ENCODE assay signal across 8 mouse cellular contexts in the genomic region with DNA sequence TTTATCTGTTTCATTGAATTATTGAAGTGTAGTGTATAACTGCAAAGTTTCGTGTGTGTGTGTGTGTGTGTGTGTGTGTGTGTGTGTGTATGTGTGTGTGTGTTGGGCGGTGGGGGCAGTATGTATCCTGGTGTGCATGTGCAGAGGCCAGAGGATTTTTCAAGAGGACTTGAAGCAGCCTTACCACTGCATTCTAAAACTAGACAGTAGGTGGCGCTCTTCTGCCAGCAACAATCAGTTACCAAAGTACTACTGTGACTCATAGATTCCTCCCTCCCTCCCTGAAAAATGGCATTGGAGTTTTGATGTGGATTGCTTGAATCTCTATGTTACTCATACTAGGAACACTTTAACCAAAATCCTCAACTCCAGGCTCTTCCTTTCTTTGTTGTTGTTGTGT. TPM values are rescaled to one million over a fixed set of nuclear protein-coding genes. Genes with fewer than 3 reads are reported as not detected.
DNase-seq lines count a peak whose midpoint lies in the region; ATAC-seq and TF ChIP-seq lines count a peak whose summit lies in the region.

No protein-coding gene starts in this region.

- H3K4me3 ChIP-seq in CH12.LX (replicated peaks in 1 of 3; ENCODE audit: low read depth in 2 of 3, low read length in 2 of 3, poor library complexity in 1 of 3) = no peak overlapping the region
- no peak overlapping the region for H3K4me3 ChIP-seq in embryonic facial prominence, embryonic 10.5 days
- H3K4me3 ChIP-seq in heart, embryonic 12.5 days = no peak overlapping the region
- H3K4me3 ChIP-seq in liver, embryonic 14.5 days (ENCODE audit: insufficient read depth in 1 of 2, low read depth in 2 of 2, low read length in 2 of 2) = no peak overlapping the region

- peaks cover 40 to 62% of the 10 kb centered on the region in 2 experiments for H3K36me3 ChIP-seq in CH12.LX (replicated peaks in 1 of 2; ENCODE audit: control insufficient read depth in 1 of 2, insufficient read depth in 1 of 2, low read length in 1 of 2)
- peaks cover 68% of the 10 kb centered on the region for H3K36me3 ChIP-seq in embryonic facial prominence, embryonic 10.5 days (replicated peaks)
- peaks cover 52% of the 10 kb centered on the region for H3K36me3 ChIP-seq in heart, embryonic 12.5 days
- peaks cover 22% of the 10 kb centered on the region for H3K36me3 ChIP-seq in liver, embryonic 14.5 days (replicated peaks; ENCODE audit: control insufficient read depth, insufficient read depth, low read depth)

- in situ Hi-C loops in CH12.LX (cut with MboI; ENCODE audit: low pct_ligation_motif_present, low pct_unique_long_range_greater_than_20kb, low sequenced_read_pairs) = no loop called here

- ATAC-seq in heart, embryonic 12.5 days (ENCODE audit: insufficient number of reproducible peaks, low FRiP score) = 0 out of 2 replicates have a peak, but pooled peaks have one; percentile 55
- peak; percentile 59 for ATAC-seq in liver, embryonic 14.5 days (ENCODE audit: insufficient read depth)

- no peak for TF ChIP-seq POLR2A in CH12.LX (IDR thresholded peaks at IDR 0.05; ENCODE audit: low read depth, low read length)

- dilution Hi-C loops in CH12.LX (cut with MboI; ENCODE audit: extremely low pct_ligation_motif_present, extremely low pct_unique_long_range_greater_than_20kb, low sequenced_read_pairs) = no loop called here

- 24% methylated on average over 3 of the region's 3 CpGs for WGBS in embryonic facial prominence, embryonic 10.5 days
- WGBS in heart, embryonic 12.5 days = 16% methylated on average over 3 of the region's 3 CpGs
- 10% methylated on average over 3 of the region's 3 CpGs for WGBS in liver, embryonic 14.5 days (ENCODE audit: insufficient replicate concordance)

- TF ChIP-seq EP300 in CH12.LX (IDR thresholded peaks at IDR 0.05; ENCODE audit: low read length) = peak; percentile 50; the same call in 1 of the 2 replicates
- no peak for TF ChIP-seq EP300 in liver, embryonic 14.5 days (IDR thresholded peaks at IDR 0.05; ENCODE audit: low read depth)

- H3K4me2 ChIP-seq in CH12.LX (ENCODE audit: insufficient read depth, low read depth, poor library complexity, severe bottlenecking) = no peak overlapping the region
- H3K4me2 ChIP-seq in heart, embryonic 12.5 days = no peak overlapping the region
- H3K4me2 ChIP-seq in liver, embryonic 14.5 days (ENCODE audit: low read depth) = no peak overlapping the region

- TF ChIP-seq CTCF in CH12.LX (conservative IDR thresholded peaks at IDR 0.05 in 1 of 2, IDR thresholded peaks at IDR 0.05 in 1 of 2; ENCODE audit: low read depth in 2 of 2, low read length in 2 of 2) = peak; percentile 97 to 98
- peak; percentile 92 for TF ChIP-seq CTCF in liver, embryonic 14.5 days (IDR thresholded peaks at IDR 0.05; ENCODE audit: low read depth)

- H3K4me1 ChIP-seq in CH12.LX (ENCODE audit: control insufficient read depth in 1 of 2, insufficient read depth in 2 of 2) = peaks cover 0 to 31% of the 10 kb centered on the region in 2 experiments; a peak in 3 of 4 replicates
- 0 out of 2 replicates have a peak, but pooled peaks cover 2% of the 10 kb centered on the region for H3K4me1 ChIP-seq in embryonic facial prominence, embryonic 10.5 days
- no peaks in the 10 kb centered on the region for H3K4me1 ChIP-seq in heart, embryonic 12.5 days (replicated peaks)
- no peaks in the 10 kb centered on the region for H3K4me1 ChIP-seq in liver, embryonic 14.5 days (replicated peaks; ENCODE audit: control insufficient read depth in 2 of 2, insufficient read depth in 2 of 2, low read length in 1 of 2)

- H3K79me2 ChIP-seq in CH12.LX (replicated peaks; ENCODE audit: control insufficient read depth, extremely low read depth, insufficient read depth, poor library complexity, severe bottlenecking) = no peaks in the 10 kb centered on the region

- no peaks in the 10 kb centered on the region for H3K9me3 ChIP-seq in CH12.LX (replicated peaks; ENCODE audit: low read length)
- no peaks in the 10 kb centered on the region for H3K9me3 ChIP-seq in embryonic facial prominence, embryonic 10.5 days
- no peaks in the 10 kb centered on the region for H3K9me3 ChIP-seq in heart, embryonic 12.5 days (replicated peaks)
- no peaks in the 10 kb centered on the region for H3K9me3 ChIP-seq in liver, embryonic 14.5 days (ENCODE audit: control insufficient read depth, low read length)

- no peak overlapping the region for H3K9ac ChIP-seq in CH12.LX (ENCODE audit: insufficient read depth, low read depth)
- H3K9ac ChIP-seq in heart, embryonic 12.5 days = no peak overlapping the region
- H3K9ac ChIP-seq in liver, embryonic 14.5 days (replicated peaks) = no peak overlapping the region

- TF ChIP-seq RAD21 in CH12.LX (IDR thresholded peaks at IDR 0.05; ENCODE audit: low read depth, low read length) = peak; percentile 99

- H3K27me3 ChIP-seq in CH12.LX (replicated peaks) = no peaks in the 10 kb centered on the region
- no peaks in the 10 kb centered on the region for H3K27me3 ChIP-seq in embryonic facial prominence, embryonic 10.5 days (replicated peaks; ENCODE audit: low read depth, poor library complexity, severe bottlenecking)
- no peaks in the 10 kb centered on the region for H3K27me3 ChIP-seq in heart, embryonic 12.5 days (replicated peaks)
- no peaks in the 10 kb centered on the region for H3K27me3 ChIP-seq in liver, embryonic 14.5 days (ENCODE audit: control insufficient read depth, insufficient read depth, low read length)

- DNase-seq in CH12.LX (ENCODE audit: extremely low read depth) = peak; percentile 96
- peak; percentile 81 for DNase-seq in adrenal gland, postnatal 14 days
- DNase-seq in embryonic facial prominence, embryonic 10.5 days (ENCODE audit: low spot score) = peak; percentile 72
- DNase-seq in kidney, postnatal 25 days = peak; percentile 78 to 87
- peak; percentile 80 to 82 (median 80) for DNase-seq in liver, embryonic 14.5 days (ENCODE audit: low read depth in 3 of 3, low spot score in 3 of 3)
- DNase-seq in ovary, postnatal 36 days (ENCODE audit: low spot score) = peak; percentile 24
- DNase-seq in thymus, postnatal 10 days (ENCODE audit: low spot score in 2 of 2) = peak; percentile 59 to 81

- no peak overlapping the region for H3K27ac ChIP-seq in CH12.LX (ENCODE audit: insufficient read depth, low read depth)
- no peak overlapping the region for H3K27ac ChIP-seq in embryonic facial prominence, embryonic 10.5 days (replicated peaks)
- no peak overlapping the region for H3K27ac ChIP-seq in heart, embryonic 12.5 days (ENCODE audit: poor library complexity, severe bottlenecking)
- no peak overlapping the region for H3K27ac ChIP-seq in liver, embryonic 14.5 days

TF ChIP-seq in CH12.LX, 34 proteins besides CTCF, POLR2A, EP300 and RAD21 (continues in another document):
- no peak for TF ChIP-seq USF2 (conservative IDR thresholded peaks at IDR 0.05; ENCODE audit: low read depth, low read length)
- TF ChIP-seq ETS1 (conservative IDR thresholded peaks at IDR 0.05; ENCODE audit: low read depth, low read length) = 0 out of 2 replicates have a peak, but pooled peaks have one; percentile 17
- peak; percentile 97 for TF ChIP-seq JUN (IDR thresholded peaks at IDR 0.05; ENCODE audit: insufficient read depth, low read depth, low read length)
- no peak for TF ChIP-seq NRF1 (IDR thresholded peaks at IDR 0.05; ENCODE audit: low read depth, low read length)
- peak; percentile 90; the same call in 1 of the 2 replicates for TF ChIP-seq MAZ (IDR thresholded peaks at IDR 0.05; ENCODE audit: low read depth, low read length)
- peak; percentile 71; the same call in 1 of the 2 replicates for TF ChIP-seq IRF4 (IDR thresholded peaks at IDR 0.05; ENCODE audit: low read depth, low read length)
- peak; percentile 74 for TF ChIP-seq ZC3H11A (IDR thresholded peaks at IDR 0.05; ENCODE audit: low read depth, low read length)

RNA-seq across cellular contexts. Expression of a gene that starts 8.1 kb away (rescaled TPM):
- total RNA-seq in CH12.LX (2012; rRNA removed) = 89.1 and 112 TPM in 2 replicates
- 115 and 124 TPM in 2 replicates for total RNA-seq in CH12.LX (2014; rRNA removed)
- polyA plus RNA-seq in CH12.LX (2012; ENCODE audit: insufficient read length, low read depth) = 110 and 133 TPM in 2 replicates
- total RNA-seq in adrenal gland, postnatal 14 days (2021) = 74.6 and 77.2 TPM in 2 replicates
- polyA plus RNA-seq in embryonic facial prominence, embryonic 10.5 days (2016; fragmentation: Nextera tagmentation; extraction: Ambion mirVana) = 143 and 146 TPM in 2 replicates
- polyA plus RNA-seq in heart, embryonic 12.5 days (2016; fragmentation: Nextera tagmentation; extraction: Ambion mirVana) = 102 and 109 TPM in 2 replicates
- 53.3 and 66.0 TPM in 2 replicates for polyA plus RNA-seq in liver, embryonic 14.5 days (2012; rRNA removed)
- 101 and 102 TPM in 2 replicates for polyA plus RNA-seq in liver, embryonic 14.5 days (2014; fragmentation: Nextera tagmentation; extraction: Ambion mirVana)

RNA-seq across cellular contexts. Expression of a gene that starts 11.2 kb away (rescaled TPM):
- total RNA-seq in CH12.LX (2012; rRNA removed) (88.6 and 101 TPM in 2 replicates), CH12.LX (2014; rRNA removed) (63.7 and 66.7 TPM in 2 replicates)
- polyA plus RNA-seq in CH12.LX (2012; ENCODE audit: insufficient read length, low read depth) = 81.7 and 89.6 TPM in 2 replicates
- 20.2 and 23.4 TPM in 2 replicates for total RNA-seq in adrenal gland, postnatal 14 days (2021)
- 39.6 and 40.5 TPM in 2 replicates for polyA plus RNA-seq in embryonic facial prominence, embryonic 10.5 days (2016; fragmentation: Nextera tagmentation; extraction: Ambion mirVana)
- 14.9 and 16.5 TPM in 2 replicates for polyA plus RNA-seq in heart, embryonic 12.5 days (2016; fragmentation: Nextera tagmentation; extraction: Ambion mirVana)
- polyA plus RNA-seq in liver, embryonic 14.5 days (2012; rRNA removed) = 4.8 and 5.9 TPM in 2 replicates
- polyA plus RNA-seq in liver, embryonic 14.5 days (2014; fragmentation: Nextera tagmentation; extraction: Ambion mirVana) = 8.4 and 10.7 TPM in 2 replicates

RNA-seq across cellular contexts. Expression of a gene that starts 19.8 kb away (rescaled TPM):
- total RNA-seq in CH12.LX (2012; rRNA removed) = 115 and 143 TPM in 2 replicates
- total RNA-seq in CH12.LX (2014; rRNA removed) = 107 and 108 TPM in 2 replicates
- 66.1 and 70.3 TPM in 2 replicates for polyA plus RNA-seq in CH12.LX (2012; ENCODE audit: insufficient read length, low read depth)
- total RNA-seq in adrenal gland, postnatal 14 days (2021) = 8.5 and 8.9 TPM in 2 replicates
- polyA plus RNA-seq in embryonic facial prominence, embryonic 10.5 days (2016; fragmentation: Nextera tagmentation; extraction: Ambion mirVana) = 2.1 and 2.8 TPM in 2 replicates
- polyA plus RNA-seq in heart, embryonic 12.5 days (2016; fragmentation: Nextera tagmentation; extraction: Ambion mirVana) = 3.7 and 3.9 TPM in 2 replicates
- polyA plus RNA-seq in liver, embryonic 14.5 days (2012; rRNA removed) = 3.6 and 4.7 TPM in 2 replicates
- polyA plus RNA-seq in liver, embryonic 14.5 days (2014; fragmentation: Nextera tagmentation; extraction: Ambion mirVana) = 6.9 and 7.6 TPM in 2 replicates

RNA-seq across cellular contexts. Expression of a gene that starts 19.9 kb away (rescaled TPM):
- total RNA-seq in CH12.LX (2012; rRNA removed) (4.3 and 4.7 TPM in 2 replicates), CH12.LX (2014; rRNA removed) (3.8 and 4.3 TPM in 2 replicates)
- polyA plus RNA-seq in CH12.LX (2012; ENCODE audit: insufficient read length, low read depth) = 4.7 and 5.2 TPM in 2 replicates
- total RNA-seq in adrenal gland, postnatal 14 days (2021) = 7.1 and 9.2 TPM in 2 replicates
- polyA plus RNA-seq in embryonic facial prominence, embryonic 10.5 days (2016; fragmentation: Nextera tagmentation; extraction: Ambion mirVana) = 0.54 and 0.58 TPM in 2 replicates
- 2.8 and 3.7 TPM in 2 replicates for polyA plus RNA-seq in heart, embryonic 12.5 days (2016; fragmentation: Nextera tagmentation; extraction: Ambion mirVana)
- polyA plus RNA-seq in liver, embryonic 14.5 days (2012; rRNA removed) = 2.4 and 2.8 TPM in 2 replicates
- 2.6 and 3.0 TPM in 2 replicates for polyA plus RNA-seq in liver, embryonic 14.5 days (2014; fragmentation: Nextera tagmentation; extraction: Ambion mirVana)

Comparison
In these comparisons a context has a peak if more than half of its experiments do, and no peak if none do; other contexts are left out.
1. DNase-seq: peak in every context shown above with its lines; median percentile 96 in CH12.LX; 82 in kidney, postnatal 25 days; 81 in adrenal gland, postnatal 14 days; 80 in liver, embryonic 14.5 days; 72 in embryonic facial prominence, embryonic 10.5 days; 70 in thymus, postnatal 10 days; 24 in ovary, postnatal 36 days.